Mouse (Mus musculus) MEL (cell line): ENCODE results near the gene Dhrs3. TPM values are rescaled to one million over a fixed set of nuclear protein-coding genes. Genes with fewer than 3 reads are reported as not detected.

Experiments
- DNase-seq: peaks from one replicate; pipeline ENCODE4 v3.0.0; 2011; ENCODE audit warnings: low read depth, low spot score
- H3K27ac ChIP-seq: 2 replicates; pipeline ENCODE4 v1.5.1; 2012; ENCODE audit warnings: low read depth, mild to moderate bottlenecking, control low read depth, low read length, moderate library complexity; ENCODE audit not compliant: control insufficient read depth
- H3K27me3 ChIP-seq, 2 experiments: fragments of 150-350 bp in 1 of 2; sonication (generic) in 1 of 2; 2 replicates each; pipeline ENCODE4 v1.6.1; 2012; ENCODE audit warnings: low read length in 2 of 2, mild to moderate bottlenecking in 2 of 2, improper control_type of control experiment in 1 of 2, moderate library complexity in 1 of 2; ENCODE audit not compliant: insufficient read depth in 2 of 2, control insufficient read depth in 1 of 2
- H3K36me3 ChIP-seq, 2 experiments: 2 replicates each; pipeline ENCODE4 v1.6.1; 2012 to 2014; ENCODE audit warnings: low read length in 2 of 2, improper control_type of control experiment in 1 of 2, inconsistent platforms in 1 of 2, mild to moderate bottlenecking in 1 of 2; ENCODE audit not compliant: insufficient read depth in 2 of 2, control insufficient read depth in 1 of 2
- H3K4me1 ChIP-seq, 2 experiments: fragments of 150-350 bp in 1 of 2; sonication (generic) in 1 of 2; 2 replicates each; pipeline ENCODE4 v1.6.1; 2012; ENCODE audit warnings: low read length in 2 of 2, improper control_type of control experiment in 1 of 2, mild to moderate bottlenecking in 1 of 2; ENCODE audit not compliant: insufficient read depth in 2 of 2, control insufficient read depth in 1 of 2
- H3K4me3 ChIP-seq, 2 experiments: fragments of 150-350 bp in 1 of 2; sonication (generic) in 1 of 2; 2 replicates each; pipeline ENCODE4 v1.5.1; 2012; ENCODE audit warnings: low read depth in 2 of 2, low read length in 2 of 2, mild to moderate bottlenecking in 2 of 2, moderate library complexity in 2 of 2, control low read depth in 1 of 2, improper control_type of control experiment in 1 of 2; ENCODE audit not compliant: control insufficient read depth in 1 of 2, insufficient read depth in 1 of 2
- H3K79me2 ChIP-seq: 2 replicates; pipeline ENCODE4 v1.6.1; 2012; ENCODE audit warnings: mild to moderate bottlenecking, low read length, moderate library complexity; ENCODE audit not compliant: control insufficient read depth, poor library complexity, insufficient read depth
- H3K9ac ChIP-seq: 2 replicates; pipeline ENCODE4 v1.6.1; 2012; ENCODE audit warnings: low read depth, mild to moderate bottlenecking, control low read depth, low read length, moderate library complexity; ENCODE audit not compliant: control insufficient read depth, poor library complexity, severe bottlenecking
- H3K9me3 ChIP-seq: fragments of 150-350 bp; sonication (generic); replicated peaks from 2 replicates; pipeline ENCODE4 v1.6.1; 2012; ENCODE audit warnings: mild to moderate bottlenecking, low read length, improper control_type of control experiment, moderate library complexity; ENCODE audit not compliant: insufficient read depth
- BHLHE40 ChIP-seq: IDR thresholded peaks from 2 replicates; pipeline ENCODE4 v1.6.1; 2012; ENCODE audit warnings: low read depth, mild to moderate bottlenecking, inconsistent platforms, low read length, improper control_type of control experiment, borderline replicate concordance
- CHD2 ChIP-seq: IDR thresholded peaks from 2 replicates; pipeline ENCODE4 v1.6.1; 2011; ENCODE audit warnings: low read length, improper control_type of control experiment
- E2F4 ChIP-seq: IDR thresholded peaks from 2 replicates; pipeline ENCODE4 v1.6.1; 2011; ENCODE audit warnings: low read depth, low read length, improper control_type of control experiment, borderline replicate concordance
- ELF1 ChIP-seq: IDR thresholded peaks from 2 replicates; pipeline ENCODE4 v1.6.1; 2014; ENCODE audit warnings: low read depth, mild to moderate bottlenecking, inconsistent platforms, low read length, improper control_type of control experiment, moderate library complexity
- EP300 ChIP-seq, 2 experiments: IDR thresholded peaks; 2 replicates each; pipeline ENCODE4 v1.6.1; 2011; ENCODE audit warnings: improper control_type of control experiment in 2 of 2, low read length in 2 of 2, low read depth in 1 of 2, mild to moderate bottlenecking in 1 of 2
- ETS1 ChIP-seq: IDR thresholded peaks from 2 replicates; pipeline ENCODE4 v1.6.1; 2012; ENCODE audit warnings: low read depth, mild to moderate bottlenecking, inconsistent platforms, low read length, improper control_type of control experiment, moderate library complexity
- HCFC1 ChIP-seq: IDR thresholded peaks from 2 replicates; pipeline ENCODE4 v1.6.1; 2012; ENCODE audit warnings: low read depth, mild to moderate bottlenecking, inconsistent platforms, low read length, improper control_type of control experiment, moderate library complexity
- JUND ChIP-seq: IDR thresholded peaks from 2 replicates; pipeline ENCODE4 v1.6.1; 2011; ENCODE audit warnings: low read depth, mild to moderate bottlenecking, improper control_type of control experiment, low read length
- KAT2A ChIP-seq: conservative IDR thresholded peaks from 2 replicates; pipeline ENCODE4 v1.6.1; 2012; ENCODE audit warnings: low read depth, low read length, improper control_type of control experiment, inconsistent platforms
- MAZ ChIP-seq: IDR thresholded peaks from 2 replicates; pipeline ENCODE4 v1.6.1; 2012; ENCODE audit warnings: low read depth, mild to moderate bottlenecking, inconsistent platforms, low read length, improper control_type of control experiment
- MXI1 ChIP-seq: IDR thresholded peaks from 2 replicates; pipeline ENCODE4 v1.6.1; 2011; ENCODE audit warnings: mild to moderate bottlenecking, low read depth, low read length, improper control_type of control experiment
- MYB ChIP-seq: IDR thresholded peaks from 2 replicates; pipeline ENCODE4 v1.6.1; 2011; ENCODE audit warnings: mild to moderate bottlenecking, low read depth, low read length, improper control_type of control experiment
- MYC ChIP-seq: IDR thresholded peaks from 2 replicates; pipeline ENCODE4 v1.6.1; 2011; ENCODE audit warnings: low read depth, mild to moderate bottlenecking, low read length, improper control_type of control experiment, moderate library complexity
- NRF1 ChIP-seq: IDR thresholded peaks from 2 replicates; pipeline ENCODE4 v1.6.1; 2014; ENCODE audit warnings: low read depth, mild to moderate bottlenecking, inconsistent platforms, low read length, improper control_type of control experiment, moderate library complexity; ENCODE audit not compliant: poor library complexity, insufficient read depth, severe bottlenecking
- POLR2AphosphoS2 ChIP-seq: IDR thresholded peaks from 2 replicates; pipeline ENCODE4 v1.6.1; 2011; ENCODE audit warnings: low read length, improper control_type of control experiment
- SMC3 ChIP-seq: IDR thresholded peaks from 2 replicates; pipeline ENCODE4 v1.6.1; 2011; ENCODE audit warnings: low read depth, low read length, improper control_type of control experiment
- TAL1 ChIP-seq: IDR thresholded peaks from 2 replicates; pipeline ENCODE4 v1.6.1; 2012; ENCODE audit warnings: mild to moderate bottlenecking, inconsistent platforms, low read length, moderate library complexity, mixed read lengths
- UBTF ChIP-seq: IDR thresholded peaks from 2 replicates; pipeline ENCODE4 v1.6.1; 2012; ENCODE audit warnings: low read depth, mild to moderate bottlenecking, inconsistent platforms, low read length, improper control_type of control experiment, moderate library complexity, borderline replicate concordance; ENCODE audit not compliant: insufficient read depth
- USF1 ChIP-seq: IDR thresholded peaks from 2 replicates; pipeline ENCODE4 v1.6.1; 2014; ENCODE audit warnings: low read depth, mild to moderate bottlenecking, inconsistent platforms, low read length, improper control_type of control experiment, moderate library complexity
- USF2 ChIP-seq, 2 experiments: IDR thresholded peaks; 2 replicates each; pipeline ENCODE4 v1.6.1; 2011 to 2012; ENCODE audit warnings: improper control_type of control experiment in 2 of 2, low read length in 2 of 2, borderline replicate concordance in 1 of 2, inconsistent platforms in 1 of 2, low read depth in 1 of 2, mild to moderate bottlenecking in 1 of 2; ENCODE audit not compliant: insufficient read depth in 1 of 2
- ZC3H11A ChIP-seq: IDR thresholded peaks from 2 replicates; pipeline ENCODE4 v1.6.1; 2012; ENCODE audit warnings: low read depth, mild to moderate bottlenecking, inconsistent platforms, low read length, improper control_type of control experiment
- ZMIZ1 ChIP-seq: IDR thresholded peaks from 2 replicates; pipeline ENCODE4 v1.6.1; 2012; ENCODE audit warnings: low read depth, mild to moderate bottlenecking, inconsistent platforms, low read length, improper control_type of control experiment, moderate library complexity
- ZNF384 ChIP-seq: IDR thresholded peaks from 2 replicates; pipeline ENCODE4 v1.6.1; 2012; ENCODE audit warnings: low read depth, mild to moderate bottlenecking, inconsistent platforms, low read length, improper control_type of control experiment
- polyA plus RNA-seq, 2 experiments: library from polyadenylated mRNA; stranded (reverse) in 1 of 2; unstranded in 1 of 2; fragments of >175 nt in 1 of 2; fragments of >200 nt in 1 of 2; gene quantifications; 2 replicates each; pipeline versions ENCODE4 v1.2.1 to v1.2.4; 2012; ENCODE audit warnings: low replicate concordance in 2 of 2, low read depth in 1 of 2; ENCODE audit not compliant: insufficient read length in 2 of 2, insufficient read depth in 1 of 2, missing spikeins in 1 of 2
- total RNA-seq: library from RNA; depleted of rRNA; stranded (reverse); fragments of 300-350 nt; gene quantifications from 2 replicates; pipeline ENCODE4 v1.2.3, GENCODE M21; 2012

Gene Dhrs3
- total and polyA plus RNA-seq, 3 experiments = 0.89 to 2.2 TPM; not detected in 1

GRCm38 (mm10) chr4:144892133-144892936 is at the start of gene Dhrs3 (continued):
- TF ChIP-seq HCFC1 = 0 out of 2 replicates have a peak, but pooled peaks have one; percentile 37
- TF ChIP-seq SMC3 = peak; percentile 27; the same call in 1 of the 2 replicates
- peak; percentile 71 for TF ChIP-seq BHLHE40
- TF ChIP-seq MXI1 = peak; percentile 41
- no peak for TF ChIP-seq USF1

GRCm38 (mm10) chr4:144861756-144862505 is 30.7 kb upstream of the Dhrs3 start:
- no peak overlapping the region for H3K27ac ChIP-seq
- no peak overlapping the region for H3K9ac ChIP-seq
- DNase-seq = no peak
- H3K9me3 ChIP-seq = no peaks in the 10 kb centered on the region
- no peaks in the 10 kb centered on the region for H3K79me2 ChIP-seq
- H3K36me3 ChIP-seq = no peaks in the 10 kb centered on the region
- no peaks in the 10 kb centered on the region for H3K27me3 ChIP-seq
- H3K4me1 ChIP-seq = no peaks in the 10 kb centered on the region
- H3K4me3 ChIP-seq = no peak overlapping the region
- no peak for TF ChIP-seq EP300 (IDR thresholded peaks at IDR 0.05; ENCODE audit: low read depth in 1 of 2, low read length in 2 of 2)
- TF ChIP-seq MYB = no peak
- no peak for TF ChIP-seq UBTF
- TF ChIP-seq KAT2A = no peak
- no peak for TF ChIP-seq USF2 (IDR thresholded peaks at IDR 0.05; ENCODE audit: borderline replicate concordance in 1 of 2, insufficient read depth in 1 of 2, low read depth in 1 of 2, low read length in 2 of 2)
- no peak for TF ChIP-seq POLR2AphosphoS2
- TF ChIP-seq ZNF384 = no peak
- no peak for TF ChIP-seq MAZ
- TF ChIP-seq MYC = no peak
- no peak for TF ChIP-seq ZC3H11A
- no peak for TF ChIP-seq ZMIZ1

- Histone ChIP-seq H3K9ac (no peak overlapping the region), H3K27me3 (no peaks in the 10 kb centered on the region), H3K4me1 (no peaks in the 10 kb centered on the region), H3K9me3 (no peaks in the 10 kb centered on the region), H3K79me2 (no peaks in the 10 kb centered on the region), H3K4me3 (no peak overlapping the region), H3K36me3 (no peaks in the 10 kb centered on the region), H3K27ac (no peak overlapping the region)
- no peak for DNase-seq
- no peak for TF ChIP-seq ETS1
- TF ChIP-seq ELF1 = no peak
- no peak for TF ChIP-seq NRF1
- TF ChIP-seq CHD2 = no peak
- no peak for TF ChIP-seq USF1
- TF ChIP-seq JUND = no peak
- no peak for TF ChIP-seq E2F4
- no peak for TF ChIP-seq KAT2A
- TF ChIP-seq TAL1 = no peak
Observed at GRCm38 (mm10) chr4:144867926-144868325, 24.7 kb upstream of the Dhrs3 start.
